Mouse (Mus musculus) retina, postnatal 1 day (tissue): ENCODE results near the gene Tufm.
"Not testable (repeated sequence)": the region's sequence is repeated elsewhere in the genome, so short reads cannot be mapped to it uniquely, and the experiment has no call there.

Experiments used
- DNase-seq: peaks from one replicate; pipeline ENCODE4 v3.0.0-alpha.2; 2012

Gene Tufm

GRCm38 (mm10) chr7:126465246-126466030 lies 21.7 kb upstream of the Tufm start:
- DNase-seq, result peak; percentile 7

GRCm38 (mm10) chr7:126466116-126466515 lies 21.0 kb upstream of the Tufm start:
- no peak for DNase-seq

- DNase-seq, result no peak
These were observed 20.5 kb upstream of the Tufm start for GRCm38 (mm10) chr7:126466707-126467106.

- peak; percentile 61 for DNase-seq
These were observed 19.9 kb upstream of the Tufm start for GRCm38 (mm10) chr7:126467271-126467670.

GRCm38 (mm10) chr7:126467834-126468627 lies 19.1 kb upstream of the Tufm start:
- DNase-seq, result no peak

GRCm38 (mm10) chr7:126470077-126470476 lies 17.1 kb upstream of the Tufm start:
- DNase-seq, result no peak

- DNase-seq, result no peak
These were observed 15.8 kb upstream of the Tufm start for GRCm38 (mm10) chr7:126471361-126471760.

- no peak for DNase-seq
These were observed 15.3 kb upstream of the Tufm start for GRCm38 (mm10) chr7:126471853-126472252.

GRCm38 (mm10) chr7:126472306-126472705 lies 14.9 kb upstream of the Tufm start:
- DNase-seq, result no peak

- DNase-seq, result no peak
These were observed 14.4 kb upstream of the Tufm start for GRCm38 (mm10) chr7:126472713-126473112.

- DNase-seq, result peak; percentile 37
These were observed 13.6 kb upstream of the Tufm start for GRCm38 (mm10) chr7:126473470-126474086.

GRCm38 (mm10) chr7:126474486-126474955 lies 12.6 kb upstream of the Tufm start:
- DNase-seq, result no peak

- peak; percentile 98 for DNase-seq
These were observed 12.1 kb upstream of the Tufm start, which contains the start of gene Sh2b1 for GRCm38 (mm10) chr7:126474993-126475581. TSS of gene Sh2b1 (minus strand) at chr7:126475424.

- peak; percentile 32 for DNase-seq
These were observed 5.5 kb upstream of the Tufm start for GRCm38 (mm10) chr7:126481699-126482098.

- peak; percentile 84 for DNase-seq
These were observed 4.7 kb upstream of the Tufm start for GRCm38 (mm10) chr7:126482392-126482871.

GRCm38 (mm10) chr7:126487617-126488385 lies 640 bp downstream of the Tufm start:
- DNase-seq, result not testable (repeated sequence)

GRCm38 (mm10) chr7:126491005-126491404 lies 3.8 kb downstream of the Tufm start:
- DNase-seq, result no peak

- DNase-seq, result no peak
These were observed 4.8 kb downstream of the Tufm start for GRCm38 (mm10) chr7:126491973-126492372.

GRCm38 (mm10) chr7:126494120-126494519 lies 7.0 kb downstream of the Tufm start:
- no peak for DNase-seq

- no peak for DNase-seq
These were observed 9.3 kb downstream of the Tufm start for GRCm38 (mm10) chr7:126496475-126496874.

GRCm38 (mm10) chr7:126497966-126498365 lies 10.8 kb downstream of the Tufm start:
- DNase-seq, result no peak

- no peak for DNase-seq
These were observed 12.3 kb downstream of the Tufm start for GRCm38 (mm10) chr7:126499416-126499815.
